Mouse (Mus musculus) kidney, embryonic 16.5 days (tissue): ENCODE results near the gene Tbxas1. TPM values are rescaled to one million over a fixed set of nuclear protein-coding genes. Genes with fewer than 3 reads are reported as not detected.

Experiments used
- ATAC-seq: fragments of 200-750 bp; cut with Nextera tagmentation; 2 replicates; pipeline ENCODE4 v1.8.0; 2017; ENCODE audit warnings: moderate TSS enrichment; ENCODE audit not compliant: low FRiP score, low TSS enrichment
- H3K27ac ChIP-seq: fragments of 300-500 bp; sonication (generic); 2 replicates; pipeline ENCODE4 v1.5.1; 2014; ENCODE audit warnings: low read length
- H3K27me3 ChIP-seq: fragments of 300-500 bp; sonication (generic); 2 replicates; pipeline ENCODE4 v1.6.1; 2014; ENCODE audit warnings: low read length, control low read depth, mixed read lengths; ENCODE audit not compliant: insufficient read depth
- H3K36me3 ChIP-seq: fragments of 300-500 bp; sonication (generic); 2 replicates; pipeline ENCODE4 v1.6.1; 2014; ENCODE audit warnings: low read length, control low read depth, mixed read lengths; ENCODE audit not compliant: insufficient read depth
- H3K4me1 ChIP-seq: fragments of 300-500 bp; sonication (generic); 2 replicates; pipeline ENCODE4 v1.6.1; 2014; ENCODE audit warnings: low read length, control low read depth, mixed read lengths; ENCODE audit not compliant: insufficient read depth
- H3K4me2 ChIP-seq: fragments of 300-500 bp; sonication (generic); replicated peaks from 2 replicates; pipeline ENCODE4 v1.6.1; 2014; ENCODE audit warnings: low read depth, low read length
- H3K4me3 ChIP-seq: fragments of 300-500 bp; sonication (generic); 2 replicates; pipeline ENCODE4 v1.5.1; 2014; ENCODE audit warnings: mild to moderate bottlenecking, low read length
- H3K9ac ChIP-seq: fragments of 300-500 bp; sonication (generic); replicated peaks from 2 replicates; pipeline ENCODE4 v1.6.1; 2014; ENCODE audit warnings: low read length
- H3K9me3 ChIP-seq: fragments of 300-500 bp; sonication (generic); 2 replicates; pipeline ENCODE4 v1.6.1; 2016; ENCODE audit warnings: low read length, control low read depth
- WGBS: fragments of 180-500 bp; shearing (Covaris S2); extraction: QIAGEN DNeasy Blood & Tissue Kit; methylation state at CpG from one replicate; pipeline ENCODE4 v1.1.7; 2014; 5-methylcytosine and 5-hydroxymethylcytosine counted together
- polyA plus RNA-seq: library from polyadenylated mRNA; unstranded; fragments of >200 nt; fragmentation: Nextera tagmentation; extraction: Ambion mirVana; gene quantifications from 2 replicates; pipeline ENCODE4 v1.2.1, GENCODE M21; 2015

The Tbxas1 gene
- polyA plus RNA-seq, 1 experiment from 2014 or later = 9.2 TPM

DNA sequence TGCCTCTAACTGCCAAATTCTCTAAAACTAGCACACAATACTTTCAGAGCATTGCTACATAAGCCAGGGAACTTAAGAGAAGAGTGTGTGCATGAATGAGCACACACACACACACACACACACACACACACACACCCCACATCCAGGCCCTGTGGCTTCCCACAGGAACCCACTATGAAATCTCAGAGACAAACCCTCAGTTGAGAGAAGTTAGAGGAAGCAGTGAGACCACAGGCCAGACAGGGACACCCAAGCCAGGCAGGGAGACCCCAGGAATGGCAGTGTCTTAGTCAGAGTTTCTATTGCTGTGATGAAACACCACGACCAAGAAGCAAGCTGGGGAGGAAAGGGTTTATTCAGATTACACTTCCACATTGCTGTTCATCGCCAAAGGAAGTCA, 188.3 kb downstream of the Tbxas1 start:
- Histone ChIP-seq H3K4me1 (peaks cover 19% of the 10 kb centered on the region), H3K9me3 (no peaks in the 10 kb centered on the region), H3K27me3 (no peaks in the 10 kb centered on the region), H3K4me2 (no peak overlapping the region), H3K27ac (no peak overlapping the region), H3K9ac (no peak overlapping the region), H3K4me3 (no peak overlapping the region), H3K36me3 (no peaks in the 10 kb centered on the region)
- 55% methylated on average over 2 of the region's 2 CpGs for WGBS
- ATAC-seq = no peak

DNA sequence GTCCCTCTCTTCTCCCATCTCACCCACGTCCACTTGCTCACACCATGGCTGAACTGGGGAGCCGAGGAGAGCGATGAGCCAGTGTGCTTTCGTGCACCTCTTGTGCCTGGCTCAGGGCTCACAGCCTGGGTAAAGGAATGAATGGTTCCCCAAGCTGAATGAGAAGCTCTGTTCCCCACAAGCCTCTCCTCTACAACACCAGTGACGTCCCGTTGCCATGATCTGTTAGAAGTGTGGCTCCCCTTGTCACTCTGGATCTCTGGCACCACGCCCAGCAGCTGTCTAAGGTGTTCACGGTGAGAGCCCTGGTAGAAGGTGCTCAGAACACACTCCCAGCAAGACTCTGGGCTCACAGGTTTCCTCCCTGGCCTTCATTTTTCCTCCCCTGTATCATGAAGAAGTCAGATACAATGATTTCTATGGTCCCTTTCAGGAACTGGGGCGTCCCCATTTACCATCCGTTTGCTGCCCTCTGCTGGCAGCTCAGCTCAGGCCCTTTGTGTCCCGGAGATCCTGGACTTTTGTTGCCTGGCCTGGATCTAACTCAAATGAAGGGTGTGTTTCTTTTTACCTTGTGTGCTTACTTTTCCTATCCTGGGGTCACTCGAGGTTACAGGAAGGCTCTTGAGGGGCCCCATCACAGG, 191.9 kb downstream of the Tbxas1 start:
- no peak overlapping the region for H3K27ac ChIP-seq
- ATAC-seq = peak; percentile 76
- no peaks in the 10 kb centered on the region for H3K4me1 ChIP-seq
- H3K9me3 ChIP-seq = peaks cover 7% of the 10 kb centered on the region
- no peaks in the 10 kb centered on the region for H3K36me3 ChIP-seq
- H3K27me3 ChIP-seq = no peaks in the 10 kb centered on the region
- WGBS = 46% methylated on average over 12 of the region's 12 CpGs
- H3K4me2 ChIP-seq = no peak overlapping the region
- no peak overlapping the region for H3K9ac ChIP-seq
- no peak overlapping the region for H3K4me3 ChIP-seq

- ATAC-seq = no peak
- peaks cover 7% of the 10 kb centered on the region for H3K9me3 ChIP-seq
- no peak overlapping the region for H3K27ac ChIP-seq
- H3K36me3 ChIP-seq = no peaks in the 10 kb centered on the region
- H3K27me3 ChIP-seq = no peaks in the 10 kb centered on the region
- WGBS = 22% methylated on average over 5 of the region's 5 CpGs
- no peak overlapping the region for H3K4me3 ChIP-seq
- no peak overlapping the region for H3K9ac ChIP-seq
- H3K4me2 ChIP-seq = no peak overlapping the region
- H3K4me1 ChIP-seq = peaks cover 7% of the 10 kb centered on the region; the same call in 1 of the 2 replicates
Measured at GRCm38 (mm10) chr6:39072664-39073063, 197.5 kb downstream of the Tbxas1 start.

DNA sequence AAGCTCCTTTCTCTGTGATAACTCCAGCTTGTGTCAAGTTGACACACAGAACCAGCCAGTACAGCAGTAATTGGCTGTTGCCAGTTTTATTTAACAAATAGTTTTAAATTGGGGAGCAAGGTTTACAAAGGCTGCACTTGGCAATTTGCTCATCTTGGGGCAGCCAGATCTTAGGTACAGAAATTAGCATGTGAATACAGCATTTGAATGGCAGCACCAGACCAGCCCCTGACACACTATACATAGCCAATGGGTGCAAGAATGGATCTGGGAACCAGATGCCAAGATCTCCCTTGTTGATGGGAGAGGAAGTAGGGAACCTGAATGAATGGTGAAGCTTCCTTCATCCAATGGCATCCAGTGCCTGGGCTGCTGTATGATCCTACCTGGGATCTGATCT, 199.0 kb downstream of the Tbxas1 start:
- no peak for ATAC-seq
- H3K27me3 ChIP-seq = no peaks in the 10 kb centered on the region
- H3K9ac ChIP-seq = no peak overlapping the region
- H3K4me1 ChIP-seq = peaks cover 7% of the 10 kb centered on the region; the same call in 1 of the 2 replicates
- no peak overlapping the region for H3K4me2 ChIP-seq
- no peaks in the 10 kb centered on the region for H3K36me3 ChIP-seq
- no peak overlapping the region for H3K4me3 ChIP-seq
- peaks cover 7% of the 10 kb centered on the region for H3K9me3 ChIP-seq
- no peak overlapping the region for H3K27ac ChIP-seq

DNA sequence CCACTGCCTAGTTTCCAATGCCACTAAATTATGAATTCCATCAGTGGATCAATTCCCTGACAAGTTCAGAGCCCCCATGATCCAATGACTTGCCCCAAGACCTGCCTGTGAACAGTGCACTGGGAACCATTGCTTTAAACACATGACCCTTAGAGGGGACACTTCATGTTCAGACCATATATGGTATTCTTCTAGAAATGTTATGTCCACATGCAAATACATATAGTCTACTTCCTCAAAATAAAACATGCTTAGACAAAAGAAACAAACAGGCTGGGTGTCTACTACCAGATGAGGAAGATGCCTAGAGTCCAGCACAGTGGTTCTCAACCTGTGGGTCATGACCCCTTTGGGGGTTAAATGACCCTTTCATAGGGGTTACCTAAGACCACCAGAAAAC, 201.3 kb downstream of the Tbxas1 start:
- Histone ChIP-seq H3K27ac (no peak overlapping the region), H3K36me3 (no peaks in the 10 kb centered on the region), H3K9me3 (no peaks in the 10 kb centered on the region), H3K4me3 (no peak overlapping the region), H3K4me2 (no peak overlapping the region), H3K4me1 (peaks cover 7% of the 10 kb centered on the region; the same call in 1 of the 2 replicates), H3K9ac (no peak overlapping the region), H3K27me3 (no peaks in the 10 kb centered on the region)
- no peak for ATAC-seq

DNA sequence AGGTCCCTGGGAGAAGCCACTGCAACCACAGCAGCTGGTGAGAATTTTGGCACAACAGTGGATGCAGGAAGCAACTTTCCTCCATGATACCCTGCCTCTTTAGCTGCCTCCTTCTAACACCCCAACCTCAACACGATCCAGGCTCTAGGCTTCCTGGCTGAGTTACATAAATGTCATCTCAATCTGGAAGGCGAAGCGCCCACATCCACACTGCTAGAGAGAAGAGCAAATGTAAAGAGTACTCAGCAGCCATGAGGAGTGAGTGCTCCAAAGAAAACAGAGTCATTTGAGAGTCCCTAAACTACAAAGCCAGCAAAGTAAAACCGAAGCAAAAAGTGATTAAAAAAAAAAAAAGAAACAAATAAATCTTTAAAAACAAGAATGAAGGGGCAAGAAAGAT, 229.4 kb downstream of the Tbxas1 start:
- 68% methylated on average over 4 of the region's 4 CpGs for WGBS

GRCm38 (mm10) chr6:39106812-39107211, 231.6 kb downstream of the Tbxas1 start:
- H3K36me3 ChIP-seq = no peaks in the 10 kb centered on the region
- WGBS = 60% methylated on average over 2 of the region's 2 CpGs
- no peaks in the 10 kb centered on the region for H3K4me1 ChIP-seq
- no peak overlapping the region for H3K4me3 ChIP-seq
- H3K27me3 ChIP-seq = no peaks in the 10 kb centered on the region
- no peak overlapping the region for H3K27ac ChIP-seq
- H3K9me3 ChIP-seq = no peaks in the 10 kb centered on the region
- H3K4me2 ChIP-seq = no peak overlapping the region
- no peak for ATAC-seq
- H3K9ac ChIP-seq = no peak overlapping the region

More for the DNA sequence above, 229.4 kb downstream of the Tbxas1 start:
- no peak for ATAC-seq
- no peaks in the 10 kb centered on the region for H3K9me3 ChIP-seq
- H3K36me3 ChIP-seq = no peaks in the 10 kb centered on the region
- H3K4me3 ChIP-seq = no peak overlapping the region
- no peak overlapping the region for H3K27ac ChIP-seq
- no peaks in the 10 kb centered on the region for H3K4me1 ChIP-seq
- no peaks in the 10 kb centered on the region for H3K27me3 ChIP-seq
- H3K9ac ChIP-seq = no peak overlapping the region
- H3K4me2 ChIP-seq = no peak overlapping the region

DNA sequence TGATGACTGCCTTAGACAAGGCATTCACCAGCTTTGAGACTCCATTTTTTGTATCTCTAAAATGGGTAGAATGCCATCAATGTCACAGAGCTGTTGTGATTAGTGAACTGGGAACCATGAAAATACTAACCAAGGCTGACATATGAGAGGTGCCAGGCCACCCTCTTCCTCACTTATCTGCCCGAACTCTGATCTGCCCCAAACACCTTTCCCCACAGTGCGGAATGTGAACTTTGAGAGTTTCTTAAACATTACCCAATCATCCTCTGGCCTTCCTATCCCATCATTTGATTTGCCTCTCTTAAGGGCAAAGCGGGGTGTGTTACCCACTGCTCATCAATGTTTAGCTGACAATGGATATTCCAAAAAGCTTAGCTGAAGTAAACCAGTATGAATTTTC, 237.5 kb downstream of the Tbxas1 start:
- 93% methylated on average over 3 of the region's 3 CpGs for WGBS
- H3K27me3 ChIP-seq = 0 out of 2 replicates have a peak, but pooled peaks cover 9% of the 10 kb centered on the region
- H3K36me3 ChIP-seq = no peaks in the 10 kb centered on the region
- no peaks in the 10 kb centered on the region for H3K9me3 ChIP-seq
- no peak overlapping the region for H3K4me3 ChIP-seq
- ATAC-seq = no peak
- no peak overlapping the region for H3K9ac ChIP-seq
- no peaks in the 10 kb centered on the region for H3K4me1 ChIP-seq
- no peak overlapping the region for H3K4me2 ChIP-seq
- no peak overlapping the region for H3K27ac ChIP-seq

DNA sequence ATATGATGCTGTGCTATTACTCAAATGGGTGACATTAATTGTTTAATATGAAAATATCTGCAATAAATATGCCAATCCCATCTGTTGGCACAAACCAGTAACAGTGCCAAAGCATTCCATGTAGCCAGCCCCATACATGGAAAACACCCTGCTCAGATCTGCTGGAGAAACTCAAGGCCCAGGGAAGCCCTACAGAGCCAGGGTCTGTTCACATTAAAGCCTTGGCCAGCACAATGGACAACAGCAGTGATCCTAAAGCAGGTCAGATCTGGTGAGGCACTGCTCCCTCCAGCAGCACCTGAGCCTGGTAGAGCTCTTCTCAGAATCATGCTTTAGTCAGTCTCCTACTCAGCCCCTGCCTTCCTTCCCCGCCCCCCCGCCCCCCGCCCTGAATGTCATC, 237.9 kb downstream of the Tbxas1 start:
- no peaks in the 10 kb centered on the region for H3K9me3 ChIP-seq
- WGBS = 89% methylated on average over 3 of the region's 3 CpGs
- no peak overlapping the region for H3K27ac ChIP-seq
- H3K4me2 ChIP-seq = no peak overlapping the region
- H3K36me3 ChIP-seq = no peaks in the 10 kb centered on the region
- H3K4me3 ChIP-seq = no peak overlapping the region
- no peak for ATAC-seq
- no peaks in the 10 kb centered on the region for H3K4me1 ChIP-seq
- H3K27me3 ChIP-seq = 0 out of 2 replicates have a peak, but pooled peaks cover 9% of the 10 kb centered on the region
- H3K9ac ChIP-seq = no peak overlapping the region

GRCm38 (mm10) chr6:39115438-39115837, 240.2 kb downstream of the Tbxas1 start:
- 79% methylated on average over 1 of the region's 1 CpGs for WGBS
- Histone ChIP-seq H3K9ac (no peak overlapping the region), H3K4me1 (no peaks in the 10 kb centered on the region), H3K27me3 (peaks cover 13% of the 10 kb centered on the region; the same call in 1 of the 2 replicates), H3K4me3 (no peak overlapping the region), H3K9me3 (peaks cover 6% of the 10 kb centered on the region; the same call in 1 of the 2 replicates), H3K27ac (no peak overlapping the region), H3K4me2 (no peak overlapping the region), H3K36me3 (no peaks in the 10 kb centered on the region)
- ATAC-seq = no peak
